Mouse (Mus musculus) C2C12 (cell line): ENCODE data around the gene Faim.

Source experiments
- CTCF ChIP-seq: IDR thresholded peaks from one replicate; pipeline ENCODE4 v1.5.1; 2011; ENCODE audit not compliant: control insufficient read depth, insufficient read depth, insufficient read length
- MAX ChIP-seq: IDR thresholded peaks from one replicate; pipeline ENCODE4 v1.6.1; 2011; ENCODE audit warnings: mild to moderate bottlenecking, control low read depth
- USF1 ChIP-seq: IDR thresholded peaks from one replicate; pipeline ENCODE4 v1.6.1; 2011; ENCODE audit warnings: low read depth, mild to moderate bottlenecking, control low read depth, moderate library complexity

GRCm38 (mm10) chr9:98961591-98962477 is 24.3 kb upstream of the Faim start:
- TF ChIP-seq CTCF = no peak
- TF ChIP-seq USF1 = no peak
- TF ChIP-seq MAX = no peak
